Mouse (Mus musculus) left cerebral cortex, adult 2 months (tissue): Measurements from ENCODE around the gene Haao. TPM values are rescaled to one million over a fixed set of nuclear protein-coding genes. Genes with fewer than 3 reads are reported as not detected.
"Not testable (repeated sequence)": the region's sequence is repeated elsewhere in the genome, so short reads cannot be mapped to it uniquely, and the experiment has no call there.

ENCODE experiments used
- DNase-seq, 2 experiments: peaks; one replicate each; pipeline ENCODE4 v3.0.0; 2021 to 2022; ENCODE audit warnings: low spot score in 2 of 2, mixed read lengths in 1 of 2; ENCODE audit errors: extremely low spot score in 1 of 2
- H3K27ac ChIP-seq: fragments of 200-600 bp; 2 replicates; pipeline ENCODE4 v1.8.1; 2022
- H3K4me3 ChIP-seq: fragments of 200-600 bp; 2 replicates; pipeline ENCODE4 v1.8.1; 2022
- CTCF ChIP-seq: fragments of 200-600 bp; IDR thresholded peaks from 2 replicates; pipeline ENCODE4 v1.8.1; 2022; ENCODE audit warnings: antibody characterized with exemption, mild to moderate bottlenecking, moderate library complexity
- intact Hi-C: fragments of 180-260 bp; cut with DNase I; formaldehyde crosslinking; loops from one replicate; pipeline ENCODE4 v1.15.1; 2025
- total RNA-seq, 2 experiments: library from RNA; stranded (reverse); gene quantifications; 2 replicates each; pipeline ENCODE4 v1.2.3; 2021

Gene Haao
- total RNA-seq, 2 experiments from 2014 or later, result not detected

- Histone ChIP-seq H3K27ac (peak overlapping the region; percentile 93), H3K4me3 (peak overlapping the region; percentile 87)
- peak; percentile 97 to 100 for DNase-seq
- intact Hi-C loops, result no loop called here
- no peak for TF ChIP-seq CTCF
Measured at GRCm38 (mm10) chr17:83861444-83862133, 13.8 kb upstream of the Haao start.

GRCm38 (mm10) chr17:83860968-83861367, 13.2 kb upstream of the Haao start:
- Histone ChIP-seq H3K4me3 (peak overlapping the region; percentile 87), H3K27ac (peak overlapping the region; percentile 93)
- DNase-seq, intact Hi-C loops: not testable (repeated sequence)

GRCm38 (mm10) chr17:83860224-83860623, 12.5 kb upstream of the Haao start:
- H3K27ac ChIP-seq, result peak overlapping the region; percentile 87
- intact Hi-C loops, result no loop called here

GRCm38 (mm10) chr17:83859639-83860038, 11.9 kb upstream of the Haao start:
- intact Hi-C loops, result loop anchor here (1.0 to 10.0 kb wide), 2 partner anchors 345 to 592 kb away; partner anchors contain the start of gene Cox7a2l
- TF ChIP-seq CTCF, result no peak
- DNase-seq, result no peak

More at GRCm38 (mm10) chr17:83860224-83860623, 12.5 kb upstream of the Haao start:
- no peak for TF ChIP-seq CTCF
- no peak for DNase-seq
- no peak overlapping the region for H3K4me3 ChIP-seq

GRCm38 (mm10) chr17:83858413-83858812, 10.7 kb upstream of the Haao start:
- TF ChIP-seq CTCF, result no peak
- intact Hi-C loops, result loop anchor here (10.0 kb wide), 1 partner anchor 344 kb away; the partner anchor contains the start of gene Cox7a2l
- H3K4me3 ChIP-seq, result no peak overlapping the region
- no peak for DNase-seq
- H3K27ac ChIP-seq, result no peak overlapping the region

More at GRCm38 (mm10) chr17:83859639-83860038, 11.9 kb upstream of the Haao start:
- H3K4me3 ChIP-seq, result no peak overlapping the region
- H3K27ac ChIP-seq, result peak overlapping the region; percentile 87; the same call in 1 of the 2 replicates

- intact Hi-C loops, result loop anchor here (5.0 to 10.0 kb wide), 3 partner anchors 340 to 827 kb away; partner anchors contain the start of gene Cox7a2l
- no peak for TF ChIP-seq CTCF
- DNase-seq, result peak in 1 of 2 experiments; percentile 48
- no peak overlapping the region; the same call in 1 of the 2 replicates for H3K27ac ChIP-seq
- H3K4me3 ChIP-seq, result no peak overlapping the region
Measured at GRCm38 (mm10) chr17:83854284-83854918, 6.6 kb upstream of the Haao start.

- Histone ChIP-seq H3K27ac (no peak overlapping the region; the same call in 1 of the 2 replicates), H3K4me3 (no peak overlapping the region)
- DNase-seq, result no peak
- intact Hi-C loops, result loop anchor here (5.0 to 10.0 kb wide), 3 partner anchors 339 to 827 kb away; partner anchors contain the start of gene Cox7a2l
- TF ChIP-seq CTCF, result no peak; the same call in none of the 2 replicates
Measured at GRCm38 (mm10) chr17:83853831-83854230, 6.1 kb upstream of the Haao start.

GRCm38 (mm10) chr17:83850864-83851263, 3.1 kb upstream of the Haao start:
- no peak for DNase-seq
- Histone ChIP-seq H3K27ac (no peak overlapping the region), H3K4me3 (no peak overlapping the region)
- intact Hi-C loops, result loop anchor here (2.0 to 10.0 kb wide), 5 partner anchors 42 to 824 kb away; partner anchors contain the start of gene Cox7a2l
- no peak for TF ChIP-seq CTCF

GRCm38 (mm10) chr17:83850458-83850857, 2.7 kb upstream of the Haao start:
- DNase-seq, result peak; percentile 86 to 94
- H3K27ac ChIP-seq, result no peak overlapping the region
- intact Hi-C loops, result loop anchor here (2.0 to 10.0 kb wide), 5 partner anchors 42 to 823 kb away; partner anchors contain the start of gene Cox7a2l
- TF ChIP-seq CTCF, result peak; percentile 88
- H3K4me3 ChIP-seq, result no peak overlapping the region

GRCm38 (mm10) chr17:83849717-83850116, 2.0 kb upstream of the Haao start:
- no peak overlapping the region for H3K27ac ChIP-seq
- intact Hi-C loops, result loop anchor here (2.0 to 10.0 kb wide), 5 partner anchors 41 to 822 kb away; partner anchors contain the start of gene Cox7a2l
- no peak for TF ChIP-seq CTCF

GRCm38 (mm10) chr17:83849081-83849675, 1.4 kb upstream of the Haao start:
- no peak for TF ChIP-seq CTCF
- intact Hi-C loops, result no loop called here
- H3K27ac ChIP-seq, result no peak overlapping the region

More at GRCm38 (mm10) chr17:83849717-83850116, 2.0 kb upstream of the Haao start:
- DNase-seq, result no peak
- no peak overlapping the region for H3K4me3 ChIP-seq

More at GRCm38 (mm10) chr17:83849081-83849675, 1.4 kb upstream of the Haao start:
- H3K4me3 ChIP-seq, result no peak overlapping the region
- DNase-seq, result no peak
